Mouse (Mus musculus): ENCODE data around the gene Raph1. TPM values are rescaled to one million over a fixed set of nuclear protein-coding genes. Genes with fewer than 3 reads are reported as not detected.

The Raph1 gene
- polyA plus RNA-seq (2012), result 0.82 and 1.1 TPM in 2 replicates

GRCm38 (mm10) chr1:60566631-60567311 is at the start of gene Raph1:
TSS of gene Raph1 (minus strand) at chr1:60567104.

Other genes starting within 250 kb of the Raph1 start
- 5.8 and 9.2 TPM in 2 replicates for gene Cyp20a1, start 223.8 kb downstream of the Raph1 start, polyA plus RNA-seq (2012)
- gene Abi2, start 157.5 kb downstream of the Raph1 start, polyA plus RNA-seq (2012), result 10.8 and 18.8 TPM in 2 replicates
- gene Cd28, start 149.7 kb upstream of the Raph1 start, polyA plus RNA-seq (2012), result 0.40 and 0.48 TPM in 2 replicates

Measured in megakaryocyte-erythroid progenitor cell, adult 5 weeks (primary cell).